Mouse (Mus musculus) 416B (cell line): ENCODE measurements at regions not wholly inside any gene's neighbourhood (a gene's known extent, or its start where the extent isn't known, plus 50 kb on each side); places are given as distances from the start of the nearest gene placed in this dataset.

Experiments used
- DNase-seq: peaks from one replicate; pipeline ENCODE4 v3.0.0; 2011; ENCODE audit warnings: low read depth

DNA sequence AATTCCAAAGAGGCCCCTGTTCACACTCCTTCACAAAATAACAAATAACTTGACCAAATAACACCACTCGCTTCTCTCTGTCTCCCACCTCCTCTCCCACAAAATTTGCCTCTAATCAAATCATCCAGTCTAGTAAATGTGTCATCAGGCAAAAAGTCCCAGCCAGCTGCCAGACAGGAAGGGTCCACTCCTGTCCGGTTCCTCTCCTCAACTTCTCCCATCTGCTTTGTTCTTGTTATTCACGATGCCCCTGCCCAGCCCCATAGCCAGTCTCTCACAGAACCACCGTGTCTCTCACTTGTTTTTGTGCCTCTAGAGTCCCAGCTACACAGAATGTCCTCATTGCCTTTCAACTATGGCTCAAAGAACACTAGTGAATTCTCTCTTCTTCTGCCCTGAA is 53.8 kb downstream of the Ch25h start:
- DNase-seq: no peak

DNA sequence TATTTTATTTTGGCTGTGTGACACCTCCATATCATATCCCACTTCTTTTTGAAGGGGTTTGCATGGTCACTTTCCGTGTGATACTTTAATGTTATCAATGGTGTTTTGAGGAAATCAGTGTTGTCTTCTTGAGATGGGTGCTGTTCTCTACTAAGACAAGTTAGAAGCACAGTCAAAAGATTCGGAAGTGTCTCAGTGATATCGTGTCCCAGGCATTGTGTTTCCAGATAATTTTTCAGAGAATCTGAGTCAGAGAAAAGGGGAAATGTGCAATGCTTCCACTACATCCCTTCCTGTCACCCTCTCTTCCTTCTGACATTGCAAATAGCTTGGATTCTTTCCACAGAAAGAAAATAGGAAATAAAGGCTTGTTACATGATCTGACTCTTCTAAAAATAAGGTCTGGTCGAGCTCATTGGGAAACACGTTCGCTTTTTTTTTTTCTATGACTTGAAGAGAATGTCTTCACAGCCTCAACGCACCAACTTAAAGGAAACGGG is 54.6 kb downstream of the Ch25h start:
- no peak for DNase-seq

DNA sequence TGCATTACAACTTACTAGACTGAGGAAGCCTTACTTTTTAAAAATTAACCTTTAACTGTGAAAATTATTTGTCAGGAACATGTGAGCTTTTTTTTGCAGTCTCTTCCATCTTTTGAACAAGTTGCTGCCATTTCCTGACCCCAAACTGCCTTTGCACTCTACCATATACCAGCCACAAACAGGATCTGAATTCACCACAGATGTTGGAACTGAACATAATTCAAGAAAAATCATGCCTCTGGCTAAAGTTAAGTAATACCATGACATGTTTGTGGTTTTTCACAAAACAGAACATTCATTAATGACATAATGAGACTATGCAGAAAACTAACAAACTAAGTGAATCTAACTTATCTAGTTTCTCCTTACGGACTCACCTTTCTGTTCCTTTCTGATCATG is 67.8 kb downstream of the Ch25h start:
- DNase-seq: peak; percentile 9

DNA sequence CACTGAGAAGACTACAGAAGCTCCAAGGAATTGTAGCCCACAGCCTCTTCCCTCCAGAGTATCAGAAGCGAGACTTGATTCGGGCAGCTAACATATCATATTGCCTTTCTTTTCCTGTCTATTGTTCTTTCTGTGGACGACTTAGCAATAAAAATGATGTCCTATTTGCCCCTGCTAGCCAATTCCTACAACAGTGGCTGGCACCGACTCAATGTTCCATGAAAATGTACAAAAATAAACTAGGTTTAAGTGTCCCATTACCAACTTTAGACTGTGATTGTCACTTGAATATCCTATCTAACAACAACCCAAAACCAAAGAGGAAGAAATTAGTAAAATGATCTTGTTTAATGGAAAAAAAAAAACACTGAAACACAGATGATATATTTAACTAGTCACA is 68.3 kb downstream of the Ch25h start:
- no peak for DNase-seq

GRCm38 (mm10) chr19:34396276-34396675 is 78.7 kb downstream of the Ch25h start:
- no peak for DNase-seq

GRCm38 (mm10) chr19:34389940-34390339 is 85.0 kb downstream of the Ch25h start:
- DNase-seq: no peak

GRCm38 (mm10) chr19:34382551-34382950 is 92.1 kb downstream of the Fas start:
- DNase-seq: no peak
